Mouse (Mus musculus) testis, postnatal 14 days (tissue): ENCODE measurements around the gene Entpd7.

Experiments
- DNase-seq: peaks from one replicate; pipeline ENCODE4 v3.0.0; 2021; ENCODE audit warnings: low spot score

Entpd7 gene

DNA sequence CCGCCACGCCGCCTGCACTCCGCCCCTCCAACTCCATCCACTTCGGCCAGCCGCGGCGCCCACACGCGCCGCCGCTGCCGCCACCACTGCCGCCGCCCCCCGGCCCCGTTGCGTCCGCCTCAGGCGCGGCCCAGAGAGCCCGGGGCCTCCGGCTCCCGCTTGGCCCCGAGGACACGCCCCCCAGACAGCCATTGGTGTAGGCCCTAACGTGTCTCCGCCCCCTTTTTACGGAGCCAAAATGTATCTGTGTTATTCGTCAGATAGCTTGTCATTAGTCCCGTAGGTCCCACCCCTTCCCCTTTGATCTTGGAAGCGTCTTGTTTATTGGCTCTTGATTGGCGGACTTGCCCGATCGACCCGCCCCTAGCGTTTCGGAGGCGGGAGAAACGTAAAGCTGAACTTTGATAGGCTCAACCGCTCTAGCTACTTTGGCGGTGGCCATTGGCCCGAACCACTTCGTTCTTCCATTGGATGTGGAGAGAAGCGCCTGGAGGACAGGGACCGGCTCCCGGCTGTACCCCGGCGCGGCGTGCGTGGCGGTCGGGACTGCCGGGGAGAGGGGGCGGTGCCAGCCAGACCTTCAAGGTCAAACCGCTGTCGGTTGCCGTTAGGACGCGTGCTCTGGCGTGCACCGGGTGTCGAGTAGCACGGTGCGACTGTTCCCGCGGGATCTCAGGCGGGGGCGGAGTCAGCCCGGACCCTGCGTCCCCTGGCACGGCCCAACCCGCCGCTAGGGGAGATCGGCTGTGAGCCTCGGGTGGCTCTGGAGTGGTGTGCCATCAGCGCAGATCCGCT, 14.5 kb upstream of the Entpd7 start, which contains the start of gene Slc25a28:
Gene Slc25a28 (minus strand): TSS at position 152 of the 795 bp plus-strand sequence.
- DNase-seq: peak; percentile 100

DNA sequence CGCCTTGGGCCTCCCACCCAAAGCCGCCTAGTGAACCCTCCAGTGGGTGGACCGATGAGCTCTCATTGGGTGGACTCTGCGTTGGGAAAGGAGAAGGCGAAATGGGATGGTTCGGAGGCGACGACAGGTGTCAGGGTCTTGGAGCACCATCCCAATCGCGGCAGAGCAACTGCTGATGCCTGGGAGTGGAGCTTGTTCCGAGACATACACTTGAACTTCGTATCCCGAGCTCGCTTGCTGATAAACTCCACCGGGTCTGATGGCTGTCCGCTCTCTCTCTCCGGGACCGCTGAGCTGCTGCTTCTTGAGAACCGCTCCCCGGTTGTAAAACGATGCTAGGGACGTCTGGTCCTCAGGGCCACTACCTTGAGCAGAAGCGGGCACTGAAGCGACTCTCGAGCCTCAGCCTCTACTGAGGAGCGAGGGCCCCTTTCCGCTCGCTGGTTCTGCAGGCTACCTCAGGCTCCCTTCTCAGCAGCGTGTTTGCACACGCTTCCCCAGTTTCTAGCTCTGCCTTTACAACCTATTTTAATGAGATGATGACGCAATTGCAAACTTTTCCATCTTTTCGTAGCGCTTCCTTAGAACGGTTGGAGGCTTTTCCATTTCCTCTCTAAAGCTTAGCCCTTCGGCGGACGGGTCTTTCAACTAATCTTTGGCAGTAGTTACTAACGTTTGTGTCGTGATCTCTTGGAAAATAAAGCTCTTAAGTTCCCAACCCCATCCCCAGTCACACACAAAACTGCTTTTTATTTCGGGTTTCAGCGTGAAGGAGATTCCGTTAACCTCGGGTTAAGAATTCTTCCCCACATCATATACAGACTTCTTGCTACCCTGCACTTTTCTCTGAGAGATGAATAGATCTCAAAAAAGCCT, 13.7 kb upstream of the Entpd7 start:
- DNase-seq: no peak

DNA sequence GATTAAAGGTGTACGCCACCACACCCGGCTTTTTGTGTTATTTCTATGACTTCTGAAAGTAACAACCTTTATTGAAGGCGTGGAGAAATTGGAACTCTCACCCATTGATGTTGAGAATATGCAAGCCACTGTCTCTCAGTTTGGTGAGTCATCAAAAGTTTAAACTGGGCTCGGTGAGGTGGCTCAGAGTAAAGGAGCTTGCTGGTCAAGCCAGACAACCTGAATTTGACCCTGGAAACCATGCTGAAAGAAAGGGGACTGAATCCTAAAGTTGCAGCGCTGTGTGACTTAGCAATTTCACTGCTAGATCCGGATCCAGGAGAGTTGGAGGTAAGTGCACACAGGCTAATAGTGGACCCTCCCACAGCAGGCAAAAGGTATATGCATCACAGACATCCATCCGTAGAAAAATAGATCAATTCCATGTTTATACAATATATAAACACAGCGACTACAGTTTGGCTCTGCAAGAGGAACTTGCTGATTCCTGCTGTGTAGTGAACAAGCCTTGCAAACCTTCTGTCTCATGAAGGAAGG, 10.9 kb upstream of the Entpd7 start:
- DNase-seq: no peak

DNA sequence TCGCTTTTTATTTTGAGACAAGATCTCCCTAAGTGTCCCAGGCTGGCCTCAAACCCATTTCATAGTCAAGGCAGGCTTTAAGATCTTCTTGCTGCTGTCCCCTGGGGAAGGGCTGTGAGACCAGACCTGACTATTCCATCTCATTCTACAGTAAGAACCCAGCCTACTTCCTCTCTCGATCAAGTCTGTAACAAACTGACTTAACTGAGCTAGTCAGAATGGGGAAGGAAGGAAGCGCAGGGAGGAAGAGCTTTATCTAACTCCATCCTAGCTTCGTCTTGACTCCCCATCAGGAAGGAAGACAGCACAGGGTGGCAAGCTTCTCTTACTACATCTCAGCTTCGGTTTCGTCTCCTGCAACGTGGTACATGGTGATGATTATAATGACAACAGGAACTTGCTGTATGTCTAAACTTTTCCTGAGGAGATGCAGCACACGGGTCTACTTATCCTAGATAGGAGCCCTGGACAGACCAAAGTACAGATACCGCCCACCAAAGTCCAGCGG, 9.9 kb upstream of the Entpd7 start:
- no peak for DNase-seq

DNA sequence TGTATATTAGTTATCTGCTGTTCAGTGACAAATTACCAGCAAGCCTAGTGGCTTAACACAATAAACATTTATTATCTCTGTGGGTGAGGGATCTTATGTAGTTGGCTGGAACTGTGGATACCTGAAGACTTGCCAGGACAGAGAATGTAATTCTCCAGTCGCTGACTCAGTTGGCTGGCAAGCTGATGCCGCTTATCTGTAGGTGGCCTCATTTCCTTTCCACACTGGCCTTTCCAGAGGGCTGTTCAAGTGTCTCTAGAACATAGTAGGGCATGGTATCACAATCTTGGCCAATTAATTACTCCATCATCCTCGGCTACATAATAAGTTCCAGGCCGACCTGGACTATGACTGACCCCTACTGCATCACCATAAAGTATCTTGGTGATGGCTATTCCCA, 7.9 kb upstream of the Entpd7 start:
- no peak for DNase-seq

- no peak for DNase-seq
Observed at GRCm38 (mm10) chr19:43692815-43693214, 3.3 kb downstream of the Entpd7 start.

DNA sequence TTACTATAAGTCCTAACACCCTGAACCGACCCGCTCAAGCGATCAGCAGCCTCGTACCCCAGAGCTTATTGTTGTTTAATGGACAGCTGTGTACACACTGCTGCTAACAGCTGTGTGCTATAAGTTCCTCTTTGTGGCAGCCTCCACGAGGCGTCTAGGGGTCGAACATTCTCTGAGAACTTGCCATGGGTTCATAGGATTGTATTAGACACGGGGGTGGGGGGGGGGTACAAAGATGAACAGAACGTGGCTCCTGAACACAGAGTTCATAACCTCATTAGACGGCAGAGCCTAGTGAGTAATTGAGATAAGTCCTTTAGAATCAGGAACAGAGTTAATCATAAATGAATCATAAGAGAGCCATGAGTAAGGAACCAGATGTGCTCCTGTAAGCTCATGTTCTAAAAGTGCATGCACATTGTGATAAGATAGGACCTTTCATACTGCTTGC, 6.1 kb downstream of the Entpd7 start:
- no peak for DNase-seq

DNA sequence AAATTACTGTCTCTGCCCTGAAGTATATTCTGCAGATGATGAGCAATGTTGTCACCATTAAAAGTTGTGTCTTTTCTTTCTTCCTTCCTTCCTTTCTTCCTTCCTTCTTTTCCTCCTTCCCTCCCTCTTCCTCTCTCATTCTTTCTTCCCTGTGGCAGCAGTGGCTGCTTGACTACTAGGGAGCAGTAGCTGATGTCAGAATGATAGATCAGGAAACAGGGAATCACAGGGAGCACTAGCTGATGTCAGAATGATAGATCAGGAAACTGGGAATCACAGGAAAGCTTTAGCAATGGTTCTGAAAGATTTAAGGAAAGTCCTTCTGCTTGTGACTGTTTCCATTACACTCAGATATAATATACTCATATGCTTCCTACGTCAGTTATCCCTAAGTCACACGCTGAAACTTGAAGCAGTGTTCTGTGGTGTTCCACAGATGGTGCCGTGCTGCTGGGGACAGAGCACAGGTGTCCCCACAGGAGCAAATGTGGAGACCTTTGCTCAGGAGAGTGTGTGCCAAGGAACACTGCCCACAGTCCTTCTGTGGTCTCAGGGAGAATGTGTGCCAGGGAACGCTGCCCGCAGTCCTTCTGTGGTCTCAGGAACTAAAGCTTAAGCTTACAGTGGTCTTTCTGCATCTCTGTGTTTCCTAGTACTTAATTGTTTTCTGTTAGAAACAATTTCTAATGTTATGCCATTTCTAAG, 8.3 kb downstream of the Entpd7 start:
- DNase-seq: no peak

- DNase-seq: no peak
Observed at GRCm38 (mm10) chr19:43699021-43699762, 9.7 kb downstream of the Entpd7 start.

DNA sequence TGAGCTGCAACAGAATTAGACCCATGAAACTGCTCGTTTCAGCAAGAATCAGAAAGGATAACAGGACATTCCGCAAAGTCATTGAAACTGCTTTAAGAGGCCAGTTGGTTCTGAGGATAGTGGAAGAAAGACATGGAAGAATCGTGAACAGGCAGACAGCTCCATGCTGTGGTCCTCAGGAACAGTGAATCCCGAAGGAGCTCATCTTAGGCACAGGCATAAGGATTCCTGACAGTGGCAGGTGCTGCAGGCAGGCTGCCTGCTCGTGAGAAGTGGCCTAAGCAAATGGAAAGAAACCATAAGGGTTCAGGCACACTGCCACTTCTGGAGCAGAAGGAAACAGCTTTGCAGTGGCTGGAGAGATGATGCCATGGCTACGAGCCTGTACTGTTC, 10.3 kb downstream of the Entpd7 start:
- no peak for DNase-seq

DNA sequence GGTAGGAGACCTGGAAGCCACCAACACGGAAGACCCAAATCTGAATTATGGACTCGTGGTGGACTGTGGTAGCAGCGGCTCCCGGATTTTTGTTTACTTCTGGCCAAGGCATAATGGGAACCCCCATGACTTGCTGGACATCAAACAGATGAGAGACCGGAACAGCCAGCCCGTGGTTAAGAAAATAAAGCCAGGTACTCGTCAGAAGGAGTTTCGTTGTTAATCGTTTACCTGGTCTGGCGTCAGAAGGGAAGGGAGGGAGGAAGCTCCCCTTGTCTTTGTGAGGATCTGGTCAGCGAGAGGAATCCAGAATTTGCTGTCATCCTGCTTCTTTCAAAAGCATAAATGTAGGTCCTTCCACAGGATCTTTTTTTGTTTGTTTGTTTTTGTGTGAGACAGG, 14.7 kb downstream of the Entpd7 start:
- DNase-seq: no peak

DNA sequence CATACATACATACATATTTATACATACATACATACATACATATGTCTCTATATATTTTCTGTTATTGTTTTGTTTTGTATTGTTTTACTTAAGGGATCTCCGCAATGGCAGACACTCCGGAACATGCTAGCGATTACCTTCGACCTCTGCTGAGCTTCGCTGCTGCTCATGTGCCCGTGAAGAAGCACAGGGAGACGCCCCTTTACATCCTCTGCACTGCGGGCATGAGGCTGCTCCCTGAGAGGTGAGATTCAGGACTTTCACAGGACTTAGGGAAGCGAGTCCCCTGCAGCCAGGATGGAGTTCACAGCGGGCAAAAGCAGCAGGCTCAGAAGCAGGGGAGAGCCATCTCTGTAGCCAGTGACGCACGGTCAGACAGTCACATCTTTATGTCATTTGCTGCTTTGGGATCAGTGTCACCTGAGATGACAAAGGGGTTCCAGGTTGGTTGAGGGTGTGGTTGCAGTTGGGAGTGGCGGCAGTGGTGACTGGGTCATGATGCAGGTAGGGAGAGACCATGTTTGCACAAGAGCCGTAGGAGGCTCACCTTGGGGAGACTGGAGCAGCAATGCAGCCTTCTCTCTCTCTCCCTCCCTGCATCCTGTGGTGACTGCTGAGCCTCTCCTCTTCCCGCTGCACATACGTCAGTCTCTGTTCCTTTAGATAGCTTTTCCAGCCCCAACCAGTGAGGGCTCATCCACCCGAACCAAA, 15.5 kb downstream of the Entpd7 start:
- no peak for DNase-seq

GRCm38 (mm10) chr19:43708206-43708605, 18.7 kb downstream of the Entpd7 start:
- no peak for DNase-seq

DNA sequence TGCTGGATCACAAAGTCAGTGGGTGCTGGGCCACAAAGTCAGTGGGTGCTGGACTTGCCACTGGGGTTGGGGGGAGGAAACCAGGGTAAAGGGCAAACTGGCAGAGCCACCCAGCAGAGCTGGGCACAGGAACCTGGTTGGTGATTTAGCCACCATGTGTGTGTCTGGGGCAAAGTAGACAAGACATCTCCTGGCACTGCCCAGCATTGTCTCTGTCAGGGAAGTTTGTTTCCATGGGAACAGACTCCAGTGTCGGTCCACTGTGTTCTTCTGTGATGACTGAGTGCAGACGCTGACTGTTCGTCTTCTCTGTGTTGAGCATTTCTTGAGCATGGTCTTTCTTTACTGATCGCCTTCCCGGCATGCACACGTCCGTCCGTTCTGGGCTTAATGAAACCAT, 19.8 kb downstream of the Entpd7 start:
- DNase-seq: no peak

GRCm38 (mm10) chr19:43711159-43711916, 21.9 kb downstream of the Entpd7 start:
- DNase-seq: no peak

DNA sequence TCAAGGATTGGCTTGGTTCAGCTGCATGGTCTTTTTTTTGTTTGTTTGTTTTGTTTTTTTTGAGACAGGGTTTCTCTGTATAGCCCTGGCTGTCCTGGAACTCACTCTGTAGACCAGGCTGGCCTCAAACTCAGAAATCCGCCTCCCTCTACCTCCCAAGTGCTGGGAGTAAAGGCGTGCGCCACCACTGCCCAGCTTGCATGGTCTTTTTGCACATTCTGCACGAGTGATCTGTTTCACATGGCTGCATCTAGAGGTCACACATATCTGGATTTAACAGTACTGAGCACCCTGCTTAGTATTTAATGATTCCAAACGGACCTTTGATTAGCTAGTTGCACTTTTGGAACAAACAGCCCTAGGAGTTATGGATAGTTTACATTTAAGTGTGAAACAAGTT, 22.5 kb downstream of the Entpd7 start:
- DNase-seq: no peak

DNA sequence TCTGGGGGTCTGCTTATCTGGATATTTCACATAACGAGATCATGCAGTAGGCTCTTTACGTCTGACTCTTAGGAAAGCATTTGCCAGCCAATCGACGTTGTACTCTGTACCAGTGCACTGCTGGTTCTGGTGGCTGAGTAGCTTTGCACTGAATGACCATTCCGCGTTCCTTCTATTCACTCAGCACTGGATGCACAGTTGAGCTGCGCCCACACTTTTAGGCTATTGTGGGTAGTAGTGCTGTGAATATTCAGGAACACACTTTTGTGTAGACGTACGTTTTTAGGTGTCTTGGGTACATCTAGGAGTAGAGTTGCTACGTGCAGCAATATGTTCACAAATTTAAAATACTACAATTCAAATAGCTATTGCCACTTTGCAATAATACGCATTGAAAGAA, 30.6 kb downstream of the Entpd7 start:
- DNase-seq: no peak

- no peak for DNase-seq
Observed at GRCm38 (mm10) chr19:43722891-43723290, 33.4 kb downstream of the Entpd7 start.

GRCm38 (mm10) chr19:43723501-43723900, 34.0 kb downstream of the Entpd7 start:
- no peak for DNase-seq

GRCm38 (mm10) chr19:43724194-43724593, 34.7 kb downstream of the Entpd7 start:
- DNase-seq: no peak
